Mouse (Mus musculus): Measurements from ENCODE around the gene Srsf7. TPM values are rescaled to one million over a fixed set of nuclear protein-coding genes. Genes with fewer than 3 reads are reported as not detected.
A peak's percentile ranks its signal among the peaks of the same experiment; 100 is the strongest.

Srsf7 gene
- polyA plus RNA-seq (2015; fragmentation: Nextera tagmentation; extraction: Ambion mirVana): 422 and 451 TPM in 2 replicates

GRCm38 (mm10) chr17:80206671-80207581 is at the start of gene Srsf7, which contains the start of gene Ttc39d:
Gene Srsf7 (minus strand): TSS chr17:80207307.
Gene Ttc39d (plus strand): TSS chr17:80207460.
- Histone ChIP-seq H3K4me3 (replicated peaks; ENCODE audit: low read depth, low read length) (peak within 1 kb of the TSS; percentile 90), H3K36me3 (ENCODE audit: insufficient read depth, low read length) (peaks cover 18% of the 10 kb centered on the region), H3K27me3 (ENCODE audit: insufficient read depth, low read length) (no peaks in the 10 kb centered on the region), H3K4me1 (replicated peaks; ENCODE audit: insufficient read depth, low read length) (no peaks in the 10 kb centered on the region), H3K4me2 (ENCODE audit: low read length) (peak within 1 kb of the TSS; percentile 61), H3K9ac (ENCODE audit: low read depth, low read length) (peak within 1 kb of the TSS; percentile 89), H3K27ac (peak within 1 kb of the TSS; percentile 97), H3K9me3 (replicated peaks; ENCODE audit: low read length) (no peaks in the 10 kb centered on the region)
- ATAC-seq (replicated peaks; ENCODE audit: low FRiP score, low read depth) (peak; percentile 95), DNase-seq (ENCODE audit: low spot score) (peak; percentile 99)
- WGBS: under 1% methylated on average over 94 of the region's 95 CpGs
- TF ChIP-seq CTCF (IDR thresholded peaks at IDR 0.05; ENCODE audit: low read depth): no peak

DNA sequence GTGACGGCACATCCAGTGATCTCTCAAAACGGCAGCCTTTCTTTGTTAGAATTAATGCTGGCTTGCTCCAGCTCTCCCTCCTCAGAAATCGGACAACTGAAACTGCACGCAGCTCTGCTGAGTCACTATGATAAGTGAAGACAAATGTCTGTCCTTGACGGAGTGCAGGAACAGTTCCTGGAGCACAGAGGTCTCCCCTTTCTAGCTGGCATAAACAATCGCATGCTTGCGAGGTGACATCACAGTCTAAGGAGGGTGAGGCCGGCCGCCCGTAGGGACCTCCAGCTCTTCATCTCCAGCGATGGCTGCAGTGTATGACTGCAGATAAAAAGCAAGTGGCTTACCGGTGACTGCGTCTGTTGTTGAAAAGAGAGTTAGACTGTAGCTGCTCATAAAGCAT is 48.1 kb upstream of the Srsf7 start:
- peak; percentile 7 for DNase-seq (ENCODE audit: low spot score)
- peaks cover 71% of the 10 kb centered on the region for H3K36me3 ChIP-seq (ENCODE audit: insufficient read depth, low read length)
- H3K4me3 ChIP-seq (replicated peaks; ENCODE audit: low read depth, low read length): no peak overlapping the region
- no peak for ATAC-seq (replicated peaks; ENCODE audit: low FRiP score, low read depth)
- H3K9ac ChIP-seq (ENCODE audit: low read depth, low read length): no peak overlapping the region
- H3K4me1 ChIP-seq (replicated peaks; ENCODE audit: insufficient read depth, low read length): no peaks in the 10 kb centered on the region
- H3K4me2 ChIP-seq (ENCODE audit: low read length): no peak overlapping the region
- no peaks in the 10 kb centered on the region for H3K27me3 ChIP-seq (ENCODE audit: insufficient read depth, low read length)
- no peak overlapping the region for H3K27ac ChIP-seq
- 66% methylated on average over 13 of the region's 13 CpGs for WGBS
- H3K9me3 ChIP-seq (replicated peaks; ENCODE audit: low read length): no peaks in the 10 kb centered on the region
- no peak for TF ChIP-seq CTCF (IDR thresholded peaks at IDR 0.05; ENCODE audit: low read depth)

DNA sequence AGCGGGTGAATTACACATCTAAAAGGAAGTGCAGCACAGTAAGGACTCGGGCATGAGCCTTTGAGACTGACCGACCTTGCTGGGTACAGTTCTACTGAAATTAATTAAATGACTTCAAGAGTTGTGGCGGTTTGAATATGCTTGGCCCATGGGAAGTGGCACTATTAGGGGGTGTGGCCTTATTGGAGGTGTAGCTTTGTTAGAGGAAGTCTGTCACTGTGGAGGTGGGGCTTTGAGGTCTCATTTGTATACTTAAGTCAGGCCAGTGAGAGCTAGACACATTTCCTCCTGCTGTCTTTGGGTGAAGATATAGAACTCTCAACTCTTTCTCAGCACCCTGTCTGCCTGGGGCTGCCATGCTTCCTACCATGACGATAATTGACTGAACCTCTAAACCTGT is 47.3 kb upstream of the Srsf7 start:
- WGBS: 96% methylated on average over 5 of the region's 5 CpGs
- Histone ChIP-seq H3K27me3 (ENCODE audit: insufficient read depth, low read length) (no peaks in the 10 kb centered on the region), H3K9ac (ENCODE audit: low read depth, low read length) (no peak overlapping the region), H3K4me3 (replicated peaks; ENCODE audit: low read depth, low read length) (no peak overlapping the region), H3K36me3 (ENCODE audit: insufficient read depth, low read length) (peaks cover 71% of the 10 kb centered on the region), H3K9me3 (replicated peaks; ENCODE audit: low read length) (no peaks in the 10 kb centered on the region), H3K4me2 (ENCODE audit: low read length) (no peak overlapping the region), H3K4me1 (replicated peaks; ENCODE audit: insufficient read depth, low read length) (no peaks in the 10 kb centered on the region), H3K27ac (no peak overlapping the region)
- no peak for ATAC-seq (replicated peaks; ENCODE audit: low FRiP score, low read depth)
- no peak for TF ChIP-seq CTCF (IDR thresholded peaks at IDR 0.05; ENCODE audit: low read depth)
- no peak for DNase-seq (ENCODE audit: low spot score)

DNA sequence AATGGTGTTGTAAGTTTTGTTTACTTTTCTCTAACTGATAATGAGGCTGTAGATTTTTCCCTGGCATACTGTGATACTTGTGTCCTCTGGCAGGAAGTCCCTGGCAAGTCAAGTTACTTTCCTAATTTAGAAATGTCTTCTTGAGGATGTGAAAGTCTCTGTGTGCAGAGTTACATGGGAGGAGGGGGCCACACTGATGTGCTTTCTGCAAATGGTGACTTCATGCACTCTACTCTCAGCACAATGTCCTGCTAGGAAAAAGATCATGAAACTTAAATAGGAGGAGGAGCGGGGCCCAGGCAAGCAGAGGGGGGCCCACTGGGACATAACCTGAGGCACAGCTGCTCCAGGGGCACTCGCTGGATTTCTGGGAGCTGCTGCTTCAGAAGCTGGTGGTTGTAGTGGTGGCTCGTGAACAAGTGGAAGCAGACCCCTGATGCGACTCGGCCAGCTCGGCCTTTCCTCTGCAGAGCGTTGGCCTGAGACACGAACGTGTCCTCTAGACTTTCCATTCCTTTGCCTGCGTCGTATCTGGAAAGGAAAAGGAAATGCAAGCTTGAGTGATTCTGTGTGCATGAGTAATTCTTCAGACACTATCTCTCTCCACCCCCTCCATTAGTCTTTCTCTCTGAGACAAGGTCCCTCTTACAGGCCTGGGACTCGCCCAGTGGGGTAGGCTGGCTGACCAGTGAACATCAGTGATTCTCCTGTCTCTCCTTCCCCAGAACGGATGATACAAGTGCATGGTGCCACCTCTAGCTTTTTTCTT is 45.8 kb upstream of the Srsf7 start:
- no peak for TF ChIP-seq CTCF (IDR thresholded peaks at IDR 0.05; ENCODE audit: low read depth)
- ATAC-seq (replicated peaks; ENCODE audit: low FRiP score, low read depth) (0 out of 2 replicates have a peak, but pooled peaks have one; percentile 40), DNase-seq (ENCODE audit: low spot score) (peak; percentile 58)
- no peaks in the 10 kb centered on the region for H3K27me3 ChIP-seq (ENCODE audit: insufficient read depth, low read length)
- H3K4me1 ChIP-seq (replicated peaks; ENCODE audit: insufficient read depth, low read length): no peaks in the 10 kb centered on the region
- H3K9ac ChIP-seq (ENCODE audit: low read depth, low read length): no peak overlapping the region
- no peaks in the 10 kb centered on the region for H3K9me3 ChIP-seq (replicated peaks; ENCODE audit: low read length)
- peaks cover 71% of the 10 kb centered on the region for H3K36me3 ChIP-seq (ENCODE audit: insufficient read depth, low read length)
- H3K27ac ChIP-seq: no peak overlapping the region
- WGBS: 51% methylated on average over 13 of the region's 13 CpGs
- H3K4me2 ChIP-seq (ENCODE audit: low read length): no peak overlapping the region
- H3K4me3 ChIP-seq (replicated peaks; ENCODE audit: low read depth, low read length): no peak overlapping the region

- Histone ChIP-seq H3K4me2 (ENCODE audit: low read length) (no peak overlapping the region), H3K4me1 (replicated peaks; ENCODE audit: insufficient read depth, low read length) (no peaks in the 10 kb centered on the region), H3K9me3 (replicated peaks; ENCODE audit: low read length) (no peaks in the 10 kb centered on the region), H3K9ac (ENCODE audit: low read depth, low read length) (no peak overlapping the region), H3K27me3 (ENCODE audit: insufficient read depth, low read length) (no peaks in the 10 kb centered on the region), H3K27ac (no peak overlapping the region), H3K4me3 (replicated peaks; ENCODE audit: low read depth, low read length) (no peak overlapping the region), H3K36me3 (ENCODE audit: insufficient read depth, low read length) (peaks cover 75% of the 10 kb centered on the region)
- 57% methylated on average over 13 of the region's 13 CpGs for WGBS
- TF ChIP-seq CTCF (IDR thresholded peaks at IDR 0.05; ENCODE audit: low read depth): no peak
- DNase-seq (ENCODE audit: low spot score) (no peak), ATAC-seq (replicated peaks; ENCODE audit: low FRiP score, low read depth) (no peak)
Observed at GRCm38 (mm10) chr17:80243116-80243515, 36.0 kb upstream of the Srsf7 start.

GRCm38 (mm10) chr17:80241594-80241993 is 34.5 kb upstream of the Srsf7 start:
- Histone ChIP-seq H3K9me3 (replicated peaks; ENCODE audit: low read length) (no peaks in the 10 kb centered on the region), H3K4me2 (ENCODE audit: low read length) (no peak overlapping the region), H3K27me3 (ENCODE audit: insufficient read depth, low read length) (no peaks in the 10 kb centered on the region), H3K27ac (no peak overlapping the region), H3K4me3 (replicated peaks; ENCODE audit: low read depth, low read length) (no peak overlapping the region), H3K9ac (ENCODE audit: low read depth, low read length) (no peak overlapping the region), H3K36me3 (ENCODE audit: insufficient read depth, low read length) (peaks cover 63% of the 10 kb centered on the region), H3K4me1 (replicated peaks; ENCODE audit: insufficient read depth, low read length) (no peaks in the 10 kb centered on the region)
- 87% methylated on average over 9 of the region's 9 CpGs for WGBS
- no peak for TF ChIP-seq CTCF (IDR thresholded peaks at IDR 0.05; ENCODE audit: low read depth)
- ATAC-seq (replicated peaks; ENCODE audit: low FRiP score, low read depth) (no peak), DNase-seq (ENCODE audit: low spot score) (no peak)
